In the genomic region with DNA sequence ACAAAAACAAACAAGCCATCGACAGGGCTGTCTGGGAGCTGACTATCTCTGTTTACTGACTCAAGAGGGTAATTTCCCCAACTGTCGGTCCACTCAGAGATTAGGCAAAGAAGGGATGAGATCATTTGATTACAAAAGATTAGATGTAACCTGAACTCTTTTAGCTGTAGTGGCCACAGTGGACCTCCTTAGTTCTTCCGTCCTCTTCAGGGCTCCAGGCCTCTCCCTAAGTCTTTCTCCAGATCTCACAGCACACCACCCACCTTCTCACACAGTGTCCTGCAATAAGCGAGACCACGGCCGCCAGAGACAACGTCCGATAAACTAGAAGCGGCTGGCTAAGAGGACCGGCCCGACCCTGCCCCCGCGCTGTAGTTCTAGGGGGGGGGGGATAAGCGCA, we compare ENCODE assay signal across 8 mouse cellular contexts. TPM values are rescaled to one million over a fixed set of nuclear protein-coding genes. Genes with fewer than 3 reads are reported as not detected.
DNase-seq lines count a peak whose midpoint lies in the region; ATAC-seq and TF ChIP-seq lines count a peak whose summit lies in the region.

No protein-coding gene starts in this region.

- no peaks in the 10 kb centered on the region for H3K27me3 ChIP-seq in forebrain, postnatal 0 days (ENCODE audit: insufficient read depth, low read length)
- H3K27me3 ChIP-seq in lung, postnatal 0 days (replicated peaks; ENCODE audit: insufficient read depth, low read length): no peaks in the 10 kb centered on the region

- H3K4me2 ChIP-seq in forebrain, postnatal 0 days (ENCODE audit: low read depth): peak overlapping the region; percentile 72
- peak overlapping the region; percentile 76 for H3K4me2 ChIP-seq in lung, postnatal 0 days (replicated peaks; ENCODE audit: low read depth, low read length)

- intact Hi-C loops in gastrocnemius, postnatal 36 days (cut with DNase I): loop anchor here (5.0 kb wide), 1 partner anchor 216 kb away; no protein-coding TSS in a partner anchor

- H3K4me1 ChIP-seq in ES-E14 (ENCODE audit: control insufficient read depth in 2 of 2, insufficient read depth in 2 of 2, low read length in 2 of 2, poor library complexity in 1 of 2): peaks cover 0 to 12% of the 10 kb centered on the region in 2 experiments; a peak in 2 of 4 replicates
- peaks cover 16% of the 10 kb centered on the region for H3K4me1 ChIP-seq in forebrain, postnatal 0 days (ENCODE audit: insufficient read depth)
- peaks cover 15% of the 10 kb centered on the region; the same call in 1 of the 2 replicates for H3K4me1 ChIP-seq in lung, postnatal 0 days (ENCODE audit: insufficient read depth, low read depth, low read length)

- in situ Hi-C loops in ES-E14 (cut with MboI; ENCODE audit: low sequenced_read_pairs in 2 of 2, unreplicated experiment in 2 of 2): loop anchor here in 1 of 2 experiments (10.0 kb wide), 1 partner anchor 391 kb away; no protein-coding TSS in a partner anchor

- ATAC-seq in frontal cortex, adult (ENCODE audit: low TSS enrichment): peak; percentile 7; the same call in 1 of the 2 replicates
- peak; percentile 6; the same call in 1 of the 2 replicates for ATAC-seq in forebrain, postnatal 0 days
- ATAC-seq in lung, postnatal 0 days: peak; percentile 43

- DNase-seq in frontal cortex, postnatal 10 days (ENCODE audit: low spot score in 2 of 2): no peak
- DNase-seq in ES-E14 (ENCODE audit: low read depth, low spot score): no peak
- DNase-seq in forebrain, postnatal 0 days: no peak
- peak; percentile 93 for DNase-seq in lung, postnatal 0 days (ENCODE audit: low spot score)
- no peak for DNase-seq in thymus, postnatal 10 days (ENCODE audit: low spot score in 2 of 2)
- no peak for DNase-seq in gastrocnemius, postnatal 36 days
- DNase-seq in right cerebral cortex, adult 2 months (ENCODE audit: low spot score in 2 of 2): no peak

- peak overlapping the region; percentile 30 to 55; a peak in 2 of 4 replicates for H3K4me3 ChIP-seq in ES-E14 (ENCODE audit: insufficient read depth in 1 of 2, low read depth in 1 of 2, low read length in 2 of 2, poor library complexity in 1 of 2, severe bottlenecking in 1 of 2)
- H3K4me3 ChIP-seq in forebrain, postnatal 0 days (ENCODE audit: low read depth, low read length): peak overlapping the region; percentile 66
- peak overlapping the region; percentile 78 for H3K4me3 ChIP-seq in lung, postnatal 0 days (ENCODE audit: low read depth, low read length)

- TF ChIP-seq CTCF in forebrain, postnatal 0 days (IDR thresholded peaks at IDR 0.05; ENCODE audit: low read depth): no peak
- no peak for TF ChIP-seq CTCF in lung, postnatal 0 days (IDR thresholded peaks at IDR 0.05)

- H3K36me3 ChIP-seq in ES-E14 (ENCODE audit: control insufficient read depth, insufficient read depth, low read length, poor library complexity, severe bottlenecking): peaks cover 7% of the 10 kb centered on the region; the same call in 1 of the 2 replicates
- peaks cover 3% of the 10 kb centered on the region; the same call in 1 of the 2 replicates for H3K36me3 ChIP-seq in forebrain, postnatal 0 days (ENCODE audit: insufficient read depth)
- peaks cover 13% of the 10 kb centered on the region for H3K36me3 ChIP-seq in lung, postnatal 0 days (ENCODE audit: insufficient read depth, low read length)

- peak; percentile 46; the same call in 1 of the 2 replicates for TF ChIP-seq EP300 in lung, postnatal 0 days (IDR thresholded peaks at IDR 0.05)

- WGBS in forebrain, postnatal 0 days: 6% methylated on average over 14 of the region's 14 CpGs
- 0% methylated on average over 13 of the region's 14 CpGs for WGBS in lung, postnatal 0 days

- H3K9ac ChIP-seq in ES-E14 (ENCODE audit: insufficient read depth, low read depth, low read length, poor library complexity, severe bottlenecking): no peak overlapping the region; the same call in 1 of the 2 replicates
- H3K9ac ChIP-seq in forebrain, postnatal 0 days: no peak overlapping the region
- no peak overlapping the region; the same call in 1 of the 2 replicates for H3K9ac ChIP-seq in lung, postnatal 0 days (replicated peaks; ENCODE audit: low read depth)

- no peaks in the 10 kb centered on the region for H3K9me3 ChIP-seq in ES-E14 (ENCODE audit: control insufficient read depth, insufficient read depth, low read depth, low read length)
- no peaks in the 10 kb centered on the region for H3K9me3 ChIP-seq in forebrain, postnatal 0 days (ENCODE audit: low read length)
- H3K9me3 ChIP-seq in lung, postnatal 0 days (ENCODE audit: low read length): no peaks in the 10 kb centered on the region

- no peak overlapping the region for H3K27ac ChIP-seq in ES-E14 (ENCODE audit: insufficient read depth, low read depth, low read length, poor library complexity, severe bottlenecking)
- no peak overlapping the region for H3K27ac ChIP-seq in forebrain, postnatal 0 days (ENCODE audit: low read depth, low read length)
- H3K27ac ChIP-seq in lung, postnatal 0 days (ENCODE audit: low read length): peak overlapping the region; percentile 98

TF ChIP-seq in ES-E14, 5 proteins besides CTCF, POLR2A, EP300 and RAD21:
- TF ChIP-seq ZNF384 (IDR thresholded peaks at IDR 0.05; ENCODE audit: low read depth, low read length) (no peak), HCFC1 (IDR thresholded peaks at IDR 0.05; ENCODE audit: borderline replicate concordance, insufficient read depth, low read length) (no peak), ZC3H11A (IDR thresholded peaks at IDR 0.05; ENCODE audit: borderline replicate concordance, low read depth, low read length) (no peak), CHD2 (IDR thresholded peaks at IDR 0.05; ENCODE audit: low read depth, low read length) (no peak), MAFK (IDR thresholded peaks at IDR 0.05; ENCODE audit: insufficient read depth, low read depth, low read length) (no peak)
TF ChIP-seq in ES-E14: peak in this region for 0.

RNA-seq across cellular contexts. Expression of a gene that starts 0.2 kb away (rescaled TPM):
- 1.5 and 2.5 TPM in 2 replicates for total RNA-seq in ES-E14 (2012; rRNA removed)
- total RNA-seq in forebrain, postnatal 0 days (2014; rRNA removed): 2.7 and 4.0 TPM in 2 replicates
- polyA plus RNA-seq in forebrain, postnatal 0 days (2015; fragmentation: Nextera tagmentation; extraction: Ambion mirVana): 11.2 and 12.2 TPM in 2 replicates
- polyA plus RNA-seq in lung, postnatal 0 days (2015; fragmentation: Nextera tagmentation; extraction: Ambion mirVana): 49.2 and 52.3 TPM in 2 replicates
- total RNA-seq in gastrocnemius, postnatal 36 days (2021): 10 to 100 TPM in 1 of 2 experiments, 1 to 10 TPM in 1; 3.9 to 32.3 TPM

RNA-seq across cellular contexts. Expression of a gene that starts 6.4 kb away (rescaled TPM):
- total RNA-seq in ES-E14 (2012; rRNA removed): 25.7 and 49.1 TPM in 2 replicates
- 1.5 and 1.6 TPM in 2 replicates for total RNA-seq in forebrain, postnatal 0 days (2014; rRNA removed)
- 1.2 and 1.5 TPM in 2 replicates for polyA plus RNA-seq in forebrain, postnatal 0 days (2015; fragmentation: Nextera tagmentation; extraction: Ambion mirVana)
- 22.9 and 24.6 TPM in 2 replicates for polyA plus RNA-seq in lung, postnatal 0 days (2015; fragmentation: Nextera tagmentation; extraction: Ambion mirVana)
- 10 to 100 TPM; 28.2 to 31.2 TPM for total RNA-seq in gastrocnemius, postnatal 36 days (2021)

RNA-seq across cellular contexts. Expression of a gene that starts 42.1 kb away (rescaled TPM):
- 29.1 and 41.3 TPM in 2 replicates for total RNA-seq in ES-E14 (2012; rRNA removed)
- 14.1 and 14.2 TPM in 2 replicates for total RNA-seq in forebrain, postnatal 0 days (2014; rRNA removed)
- polyA plus RNA-seq in forebrain, postnatal 0 days (2015; fragmentation: Nextera tagmentation; extraction: Ambion mirVana): 12.9 and 13.4 TPM in 2 replicates
- 5.9 and 8.3 TPM in 2 replicates for polyA plus RNA-seq in lung, postnatal 0 days (2015; fragmentation: Nextera tagmentation; extraction: Ambion mirVana)
- 10 to 100 TPM in 1 of 2 experiments, 1 to 10 TPM in 1; 9.3 to 11.2 TPM for total RNA-seq in gastrocnemius, postnatal 36 days (2021)

RNA-seq across cellular contexts. Expression of a gene that starts 44.4 kb away (rescaled TPM):
- total RNA-seq in ES-E14 (2012; rRNA removed): 0.45 and 0.95 TPM in 2 replicates
- 5.2 and 7.2 TPM in 2 replicates for total RNA-seq in forebrain, postnatal 0 days (2014; rRNA removed)
- 3.7 and 6.0 TPM in 2 replicates for polyA plus RNA-seq in forebrain, postnatal 0 days (2015; fragmentation: Nextera tagmentation; extraction: Ambion mirVana)
- polyA plus RNA-seq in lung, postnatal 0 days (2015; fragmentation: Nextera tagmentation; extraction: Ambion mirVana): 0.23 and 0.36 TPM in 2 replicates
- 10 to 100 TPM; 33.5 to 35.9 TPM for total RNA-seq in gastrocnemius, postnatal 36 days (2021)

Comparison
In these comparisons a context has a peak if more than half of its experiments do, and no peak if none do; other contexts are left out.
1. RNA of a gene that starts 6.4 kb away (total RNA-seq): 28.2 to 31.2 TPM in gastrocnemius, postnatal 36 days and 25.7 to 49.1 TPM in ES-E14; 1.5 to 1.6 TPM in forebrain, postnatal 0 days; every median in the first group is over 10 times any median in the second.
2. Peak in every context shown above with its lines, with median percentiles within 50 percentile points of each other: ATAC-seq and H3K4me3 ChIP-seq.